Mouse (Mus musculus) liver, adult 2 months (tissue): ENCODE measurements at regions not wholly inside any gene's neighbourhood (a gene's known extent, or its start where the extent isn't known, plus 50 kb on each side); places are given as distances from the start of the nearest gene placed in this dataset.

Source experiments
- CTCF ChIP-seq: fragments of 200-500 bp; IDR thresholded peaks from 2 replicates; pipeline ENCODE4 v1.5.1; 2011; ENCODE audit warnings: low read depth, low read length, control low read depth
- POLR2A ChIP-seq: fragments of 200-500 bp; IDR thresholded peaks from 2 replicates; pipeline ENCODE4 v1.6.1; 2011; ENCODE audit warnings: low read length, control low read depth; ENCODE audit not compliant: insufficient read depth; ENCODE audit errors: extremely low read depth

DNA sequence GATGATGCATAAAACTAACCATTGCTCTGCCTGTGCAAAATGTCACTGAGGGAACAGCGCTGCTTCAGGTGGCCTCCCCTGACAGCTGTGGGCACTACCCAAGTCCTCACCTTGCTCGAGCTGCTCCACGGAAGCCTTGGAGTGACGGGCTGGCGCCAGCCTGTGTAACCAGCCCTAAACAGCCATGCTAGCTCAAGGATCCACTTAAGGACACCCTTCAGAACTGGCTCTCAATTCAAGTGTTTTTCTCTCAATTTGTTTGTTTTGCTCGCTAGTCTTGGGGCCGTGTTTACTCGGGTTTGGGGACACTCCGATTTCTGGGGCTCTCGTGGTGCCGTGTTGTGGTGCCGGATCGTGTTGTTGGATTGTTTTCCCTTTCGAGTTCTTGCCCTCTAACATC lies 319.4 kb downstream of the Tns3 start:
- no peak for TF ChIP-seq CTCF
- no peak for TF ChIP-seq POLR2A
